ENCODE assay signal across 17 mouse cellular contexts in the genomic region with DNA sequence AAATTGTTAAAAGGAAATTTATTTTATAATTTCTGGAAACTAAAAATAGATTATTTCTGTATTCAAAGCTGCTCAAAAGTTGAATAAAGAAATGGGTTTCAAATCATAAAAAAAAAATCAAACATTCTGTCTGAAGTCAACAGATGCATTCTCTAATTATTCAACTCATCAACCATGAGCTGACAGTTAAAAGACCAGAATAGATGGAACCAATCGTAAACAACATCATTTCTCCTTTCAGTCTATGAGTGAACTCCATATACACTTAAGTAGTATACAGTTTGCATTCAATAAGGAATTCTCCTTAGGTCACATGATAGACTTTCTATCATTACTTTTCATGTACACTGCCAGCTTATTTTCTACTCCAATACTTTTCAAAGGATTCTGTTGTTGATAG.
"Had no signal": no experiment of that assay in that cellular context is flagged by ENCODE, and none has a peak within 500 bp of the region (broad histone marks: within the 10 kb centered on the region; RNA-seq: fewer than 3 reads in every experiment).

No protein-coding gene starts in this region.

- H3K9ac ChIP-seq: lung, embryonic 15.5 days; midbrain, embryonic 13.5 days; midbrain, embryonic 15.5 days; neural tube, embryonic 12.5 days; stomach, embryonic 15.5 days had no signal

- H3K4me3 ChIP-seq: lung, embryonic 15.5 days; megakaryocyte, embryonic 14.5 days; midbrain, embryonic 13.5 days; midbrain, embryonic 15.5 days; neural tube, embryonic 12.5 days; stomach, embryonic 15.5 days had no signal

- H3K4me2 ChIP-seq: lung, embryonic 15.5 days; midbrain, embryonic 11.5 days; midbrain, embryonic 13.5 days; midbrain, embryonic 15.5 days; neural tube, embryonic 12.5 days; stomach, embryonic 15.5 days had no signal

- DNase-seq: lung, adult 2 months; lung, postnatal 14 days; lung, postnatal 36 days; right cerebral cortex, postnatal 14 days; thymus, adult 2 months; thymus, postnatal 25 days; thymus, postnatal 4 days had no signal

- H3K36me3 ChIP-seq: lung, embryonic 15.5 days; midbrain, embryonic 13.5 days; midbrain, embryonic 15.5 days; neural tube, embryonic 12.5 days; stomach, embryonic 15.5 days had no signal

- H3K27me3 ChIP-seq: lung, embryonic 15.5 days; megakaryocyte, embryonic 14.5 days; midbrain, embryonic 13.5 days; midbrain, embryonic 15.5 days; neural tube, embryonic 12.5 days; stomach, embryonic 15.5 days had no signal

- H3K4me1 ChIP-seq: lung, embryonic 15.5 days; megakaryocyte, embryonic 14.5 days; midbrain, embryonic 13.5 days; midbrain, embryonic 15.5 days; neural tube, embryonic 12.5 days; stomach, embryonic 15.5 days had no signal

- ATAC-seq: lung, postnatal 0 days; midbrain, embryonic 13.5 days; midbrain, embryonic 15.5 days had no signal

- H3K27ac ChIP-seq: lung, embryonic 15.5 days; macrophage; midbrain, embryonic 13.5 days; midbrain, embryonic 15.5 days; neural tube, embryonic 12.5 days; stomach, embryonic 15.5 days; stomach, postnatal 0 days had no signal

- H3K9me3 ChIP-seq: lung, embryonic 15.5 days; megakaryocyte, embryonic 14.5 days; midbrain, embryonic 15.5 days; neural tube, embryonic 12.5 days; stomach, embryonic 15.5 days had no signal
